Mouse (Mus musculus): ENCODE measurements at regions not wholly inside any gene's neighbourhood (a gene's known extent, or its start where the extent isn't known, plus 50 kb on each side); places are given as distances from the start of the nearest gene placed in this dataset.

- no peak overlapping the region for H3ac ChIP-seq (ENCODE audit: control insufficient read depth, insufficient read length)
- no peaks in the 10 kb centered on the region for H3K36me3 ChIP-seq (ENCODE audit: control insufficient read depth, insufficient read depth)
- no peak overlapping the region for H3K4me3 ChIP-seq
- TF ChIP-seq E2F4 (IDR thresholded peaks at IDR 0.05; ENCODE audit: insufficient read depth) (no peak), TCF12 (IDR thresholded peaks at IDR 0.05; ENCODE audit: insufficient read depth, poor library complexity, severe bottlenecking) (no peak), POLR2AphosphoS2 (IDR thresholded peaks at IDR 0.05; ENCODE audit: insufficient read length, low read depth) (no peak), MAX (IDR thresholded peaks at IDR 0.05; ENCODE audit: low read depth) (no peak), SRF (IDR thresholded peaks at IDR 0.05; ENCODE audit: control insufficient read depth, insufficient read length, low read depth) (no peak), REST (IDR thresholded peaks at IDR 0.05; ENCODE audit: insufficient read depth, insufficient read length) (no peak), POLR2A (IDR thresholded peaks at IDR 0.05; ENCODE audit: insufficient read length, low read depth) (no peak), USF1 (IDR thresholded peaks at IDR 0.05; ENCODE audit: low read depth) (no peak), CEBPB (IDR thresholded peaks at IDR 0.05; ENCODE audit: insufficient read depth, poor library complexity, severe bottlenecking) (no peak), TCF3 (IDR thresholded peaks at IDR 0.05; ENCODE audit: insufficient read length, low read depth) (no peak)
- no peak overlapping the region for H3K4me2 ChIP-seq (ENCODE audit: low read depth)
- H3K27me3 ChIP-seq (ENCODE audit: control insufficient read depth, insufficient read depth, insufficient read length) = no peaks in the 10 kb centered on the region
- no peaks in the 10 kb centered on the region for H3K79me2 ChIP-seq (ENCODE audit: control insufficient read depth, insufficient read depth)
These were observed 489.5 kb upstream of the Flrt2 start for GRCm38 (mm10) chr12:95202486-95202885.

- no peak for TF ChIP-seq TCF3 (IDR thresholded peaks at IDR 0.05; ENCODE audit: insufficient read length, low read depth)
- no peak for TF ChIP-seq MYOG (IDR thresholded peaks at IDR 0.05; ENCODE audit: control insufficient read depth in 1 of 3, insufficient read depth in 1 of 3, insufficient read length in 2 of 3, low read depth in 2 of 3)
- no peak for TF ChIP-seq CEBPB (IDR thresholded peaks at IDR 0.05; ENCODE audit: insufficient read depth, poor library complexity, severe bottlenecking)
- TF ChIP-seq USF1 (IDR thresholded peaks at IDR 0.05; ENCODE audit: low read depth) = no peak
- TF ChIP-seq MAX (IDR thresholded peaks at IDR 0.05; ENCODE audit: low read depth) = no peak
- no peak for TF ChIP-seq TCF12 (IDR thresholded peaks at IDR 0.05; ENCODE audit: insufficient read depth, poor library complexity, severe bottlenecking)
- no peak for TF ChIP-seq MYOD1 (IDR thresholded peaks at IDR 0.05; ENCODE audit: control insufficient read depth in 1 of 3, insufficient read length in 2 of 3, low read depth in 2 of 3)
- no peak for TF ChIP-seq REST (IDR thresholded peaks at IDR 0.05; ENCODE audit: insufficient read depth, insufficient read length)
- TF ChIP-seq POLR2A (IDR thresholded peaks at IDR 0.05; ENCODE audit: insufficient read length, low read depth) = no peak
- no peak for TF ChIP-seq SRF (IDR thresholded peaks at IDR 0.05; ENCODE audit: control insufficient read depth, insufficient read length, low read depth)
- no peak for TF ChIP-seq POLR2AphosphoS2 (IDR thresholded peaks at IDR 0.05; ENCODE audit: insufficient read length, low read depth)
- Histone ChIP-seq H3K36me3 (ENCODE audit: control insufficient read depth, insufficient read depth) (no peaks in the 10 kb centered on the region), H3K4me3 (no peak overlapping the region), H3K79me2 (ENCODE audit: control insufficient read depth, insufficient read depth) (no peaks in the 10 kb centered on the region), H3ac (ENCODE audit: control insufficient read depth, insufficient read length) (no peak overlapping the region), H3K4me2 (ENCODE audit: low read depth) (no peak overlapping the region), H3K27me3 (ENCODE audit: control insufficient read depth, insufficient read depth, insufficient read length) (no peaks in the 10 kb centered on the region)
These were observed 486.9 kb upstream of the Flrt2 start for GRCm38 (mm10) chr12:95205081-95205480.

- Histone ChIP-seq H3ac (ENCODE audit: control insufficient read depth, insufficient read length) (no peak overlapping the region), H3K79me2 (ENCODE audit: control insufficient read depth, insufficient read depth) (no peaks in the 10 kb centered on the region), H3K36me3 (ENCODE audit: control insufficient read depth, insufficient read depth) (no peaks in the 10 kb centered on the region), H3K27me3 (ENCODE audit: control insufficient read depth, insufficient read depth, insufficient read length) (no peaks in the 10 kb centered on the region), H3K4me3 (no peak overlapping the region), H3K4me2 (ENCODE audit: low read depth) (no peak overlapping the region)
- no peak for TF ChIP-seq POLR2A (IDR thresholded peaks at IDR 0.05; ENCODE audit: insufficient read length, low read depth)
- TF ChIP-seq MYOG (IDR thresholded peaks at IDR 0.05; ENCODE audit: control insufficient read depth in 1 of 3, insufficient read depth in 1 of 3, insufficient read length in 2 of 3, low read depth in 2 of 3) = no peak
- TF ChIP-seq REST (IDR thresholded peaks at IDR 0.05; ENCODE audit: insufficient read depth, insufficient read length) = no peak
- TF ChIP-seq USF1 (IDR thresholded peaks at IDR 0.05; ENCODE audit: low read depth) = no peak
- no peak for TF ChIP-seq MYOD1 (IDR thresholded peaks at IDR 0.05; ENCODE audit: control insufficient read depth in 1 of 3, insufficient read length in 2 of 3, low read depth in 2 of 3)
- TF ChIP-seq SRF (IDR thresholded peaks at IDR 0.05; ENCODE audit: control insufficient read depth, insufficient read length, low read depth) = no peak
- no peak for TF ChIP-seq E2F4 (IDR thresholded peaks at IDR 0.05; ENCODE audit: insufficient read depth)
- TF ChIP-seq MAX (IDR thresholded peaks at IDR 0.05; ENCODE audit: low read depth) = no peak
- no peak for TF ChIP-seq CEBPB (IDR thresholded peaks at IDR 0.05; ENCODE audit: insufficient read depth, poor library complexity, severe bottlenecking)
- TF ChIP-seq POLR2AphosphoS2 (IDR thresholded peaks at IDR 0.05; ENCODE audit: insufficient read length, low read depth) = no peak
- no peak for TF ChIP-seq TCF3 (IDR thresholded peaks at IDR 0.05; ENCODE audit: insufficient read length, low read depth)
- TF ChIP-seq TCF12 (IDR thresholded peaks at IDR 0.05; ENCODE audit: insufficient read depth, poor library complexity, severe bottlenecking) = no peak
These were observed 452.8 kb upstream of the Flrt2 start for GRCm38 (mm10) chr12:95239158-95239779.

GRCm38 (mm10) chr12:95267187-95267586, 424.8 kb upstream of the Flrt2 start:
- TF ChIP-seq CEBPB (IDR thresholded peaks at IDR 0.05; ENCODE audit: insufficient read depth, poor library complexity, severe bottlenecking) = no peak
- TF ChIP-seq MAX (IDR thresholded peaks at IDR 0.05; ENCODE audit: low read depth) = no peak
- Histone ChIP-seq H3K4me3 (no peak overlapping the region), H3K4me2 (ENCODE audit: low read depth) (no peak overlapping the region), H3K27me3 (ENCODE audit: control insufficient read depth, insufficient read depth, insufficient read length) (no peaks in the 10 kb centered on the region), H3K36me3 (ENCODE audit: control insufficient read depth, insufficient read depth) (no peaks in the 10 kb centered on the region), H3ac (ENCODE audit: control insufficient read depth, insufficient read length) (no peak overlapping the region), H3K79me2 (ENCODE audit: control insufficient read depth, insufficient read depth) (no peaks in the 10 kb centered on the region)

GRCm38 (mm10) chr12:95305386-95305785, 386.6 kb upstream of the Flrt2 start:
- no peak overlapping the region for H3K4me2 ChIP-seq (ENCODE audit: low read depth)
- no peak overlapping the region for H3K4me3 ChIP-seq
- TF ChIP-seq USF1 (IDR thresholded peaks at IDR 0.05; ENCODE audit: low read depth) (no peak), TCF3 (IDR thresholded peaks at IDR 0.05; ENCODE audit: insufficient read length, low read depth) (no peak), TCF12 (IDR thresholded peaks at IDR 0.05; ENCODE audit: insufficient read depth, poor library complexity, severe bottlenecking) (no peak), SRF (IDR thresholded peaks at IDR 0.05; ENCODE audit: control insufficient read depth, insufficient read length, low read depth) (no peak), MAX (IDR thresholded peaks at IDR 0.05; ENCODE audit: low read depth) (no peak), CEBPB (IDR thresholded peaks at IDR 0.05; ENCODE audit: insufficient read depth, poor library complexity, severe bottlenecking) (no peak), POLR2A (IDR thresholded peaks at IDR 0.05; ENCODE audit: insufficient read length, low read depth) (no peak), REST (IDR thresholded peaks at IDR 0.05; ENCODE audit: insufficient read depth, insufficient read length) (no peak), MYOD1 (IDR thresholded peaks at IDR 0.05; ENCODE audit: control insufficient read depth in 1 of 3, insufficient read length in 2 of 3, low read depth in 2 of 3) (no peak), E2F4 (IDR thresholded peaks at IDR 0.05; ENCODE audit: insufficient read depth) (no peak), POLR2AphosphoS2 (IDR thresholded peaks at IDR 0.05; ENCODE audit: insufficient read length, low read depth) (no peak), MYOG (IDR thresholded peaks at IDR 0.05; ENCODE audit: control insufficient read depth in 1 of 3, insufficient read depth in 1 of 3, insufficient read length in 2 of 3, low read depth in 2 of 3) (no peak)
- H3K79me2 ChIP-seq (ENCODE audit: control insufficient read depth, insufficient read depth) = no peaks in the 10 kb centered on the region
- H3K36me3 ChIP-seq (ENCODE audit: control insufficient read depth, insufficient read depth) = no peaks in the 10 kb centered on the region
- H3K27me3 ChIP-seq (ENCODE audit: control insufficient read depth, insufficient read depth, insufficient read length) = no peaks in the 10 kb centered on the region
- no peak overlapping the region for H3ac ChIP-seq (ENCODE audit: control insufficient read depth, insufficient read length)
